Mouse (Mus musculus) mammary gland, adult 2 months (tissue): ENCODE data around the gene Trim75. TPM values are rescaled to one million over a fixed set of nuclear protein-coding genes. Genes with fewer than 3 reads are reported as not detected.

Experiments
- polyA plus RNA-seq: library from polyadenylated mRNA; depleted of rRNA; stranded (reverse); fragments of >200 nt; gene quantifications from 2 replicates; pipeline ENCODE4 v1.2.3, GENCODE M21; 2012; ENCODE audit warnings: low replicate concordance; rRNA removed

Trim75 gene
- polyA plus RNA-seq, result not detected in 2 replicates

GRCm38 (mm10) chr8:64987731-64988130 lies at the start of gene Trim75:
Trim75 (minus strand) TSS chr8:64987831.

GRCm38 (mm10) chr8:65037117-65037533 lies 49.5 kb upstream of the Trim75 start, which contains the start of gene Apela:
Apela (minus strand) TSS chr8:65037336.

GRCm38 (mm10) chr8:65018423-65018822 lies 30.8 kb upstream of the Trim75 start, which contains the start of the genes Trim61 and Trim60:
Trim61 (minus strand) TSS chr8:65018523.
Trim60 (minus strand) TSS chr8:65018584.

GRCm38 (mm10) chr8:64946820-64947697 lies 40.6 kb downstream of the Trim75 start, which contains the start of gene Tmem192:
Tmem192 (plus strand) TSS chr8:64947185.

Other genes with a start within 250 kb of the Trim75 start
- gene Klhl2, start 137.8 kb downstream of the Trim75 start, polyA plus RNA-seq, result 15.0 and 20.5 TPM in 2 replicates
- 81.5 and 103 TPM in 2 replicates for gene Tmem192, start 40.6 kb downstream of the Trim75 start, polyA plus RNA-seq
- not detected in 2 replicates for gene Trim61, start 30.7 kb upstream of the Trim75 start, polyA plus RNA-seq
- gene Trim60, start 30.8 kb upstream of the Trim75 start, polyA plus RNA-seq, result not detected in 2 replicates
- 0.34 TPM in 1 of 2 replicates, not detected in the other for gene Apela, start 49.5 kb upstream of the Trim75 start, polyA plus RNA-seq
- not detected in 2 replicates for gene Gm10663, start 87.2 kb upstream of the Trim75 start, polyA plus RNA-seq
- gene BC030870, start 141.7 kb upstream of the Trim75 start, polyA plus RNA-seq, result 0.11 and 1.0 TPM in 2 replicates